Mouse (Mus musculus): ENCODE results near the gene Pin4.

- TF ChIP-seq CTCF (IDR thresholded peaks at IDR 0.05; ENCODE audit: extremely low read depth, insufficient read depth, low read length): no peak
- TF ChIP-seq POLR2A (IDR thresholded peaks at IDR 0.05; ENCODE audit: extremely low read depth, insufficient read depth, low read length): no peak
These were observed 50.9 kb downstream of the Pin4 start for GRCm38 (mm10) chrX:102170135-102170534.
